Mouse (Mus musculus) CH12.LX (cell line): ENCODE measurements around the gene Olfr97. TPM values are rescaled to one million over a fixed set of nuclear protein-coding genes. Genes with fewer than 3 reads are reported as not detected.

ENCODE experiments used
- DNase-seq: peaks from one replicate; pipeline ENCODE4 v3.0.0-alpha.2; 2013; ENCODE audit errors: extremely low read depth
- H3K27ac ChIP-seq: 2 replicates; pipeline ENCODE4 v1.5.1; 2012; ENCODE audit warnings: low read depth, mild to moderate bottlenecking, control low read depth, moderate library complexity; ENCODE audit not compliant: insufficient read depth
- H3K27me3 ChIP-seq: replicated peaks from 2 replicates; pipeline ENCODE3; 2012; ENCODE audit warnings: inconsistent platforms
- H3K36me3 ChIP-seq, 2 experiments: replicated peaks in 1 of 2; 2 replicates each; pipeline versions ENCODE3 to v1.6.1; 2012; ENCODE audit warnings: inconsistent platforms in 1 of 2, low read length in 1 of 2, mild to moderate bottlenecking in 1 of 2, mixed read lengths in 1 of 2, moderate library complexity in 1 of 2; ENCODE audit not compliant: control insufficient read depth in 1 of 2, insufficient read depth in 1 of 2
- H3K4me1 ChIP-seq, 2 experiments: 2 replicates each; pipeline ENCODE4 v1.6.1; 2012; ENCODE audit warnings: inconsistent platforms in 1 of 2, moderate library complexity in 1 of 2; ENCODE audit not compliant: insufficient read depth in 2 of 2, control insufficient read depth in 1 of 2
- H3K4me2 ChIP-seq: 2 replicates; pipeline ENCODE4 v1.6.1; 2012; ENCODE audit warnings: low read depth, mild to moderate bottlenecking, control low read depth; ENCODE audit not compliant: poor library complexity, insufficient read depth, severe bottlenecking
- H3K4me3 ChIP-seq, 3 experiments: fragments of 150-350 bp in 1 of 3; sonication (generic) in 1 of 3; replicated peaks in 1 of 3; 2 replicates each; pipeline versions ENCODE3 to v1.5.1; 2011 to 2012; ENCODE audit warnings: low read depth in 2 of 3, low read length in 2 of 3, mild to moderate bottlenecking in 2 of 3, moderate library complexity in 2 of 3, control low read depth in 1 of 3, improper control_type of control experiment in 1 of 3, inconsistent platforms in 1 of 3, mixed read lengths in 1 of 3; ENCODE audit not compliant: poor library complexity in 1 of 3
- H3K79me2 ChIP-seq: replicated peaks from 2 replicates; pipeline ENCODE4 v1.6.1; 2012; ENCODE audit warnings: mild to moderate bottlenecking, moderate library complexity; ENCODE audit not compliant: control insufficient read depth, poor library complexity, insufficient read depth, severe bottlenecking; ENCODE audit errors: extremely low read depth
- H3K9ac ChIP-seq: 2 replicates; pipeline ENCODE4 v1.6.1; 2012; ENCODE audit warnings: low read depth, mild to moderate bottlenecking, control low read depth, moderate library complexity; ENCODE audit not compliant: insufficient read depth
- H3K9me3 ChIP-seq: replicated peaks from 2 replicates; pipeline ENCODE3; 2012; ENCODE audit warnings: low read length, inconsistent platforms, mixed read lengths
- CHD2 ChIP-seq: IDR thresholded peaks from 2 replicates; pipeline ENCODE4 v1.6.1; 2011; ENCODE audit warnings: low read length, improper control_type of control experiment
- CTCF ChIP-seq, 2 experiments: IDR thresholded peaks in 1 of 2; conservative IDR thresholded peaks in 1 of 2; 2 replicates each; pipeline ENCODE4 v1.5.1; 2011 to 2012; ENCODE audit warnings: low read depth in 2 of 2, low read length in 2 of 2, improper control_type of control experiment in 1 of 2, inconsistent platforms in 1 of 2, mild to moderate bottlenecking in 1 of 2, moderate library complexity in 1 of 2
- E2F4 ChIP-seq: IDR thresholded peaks from 2 replicates; pipeline ENCODE4 v1.6.1; 2011; ENCODE audit warnings: low read depth, low read length, improper control_type of control experiment; ENCODE audit not compliant: insufficient replicate concordance
- ELF1 ChIP-seq: IDR thresholded peaks from 2 replicates; pipeline ENCODE4 v1.6.1; 2014; ENCODE audit warnings: low read depth, mild to moderate bottlenecking, inconsistent platforms, low read length, improper control_type of control experiment
- EP300 ChIP-seq: IDR thresholded peaks from 2 replicates; pipeline ENCODE4 v1.6.1; 2011; ENCODE audit warnings: low read length, improper control_type of control experiment
- IRF4 ChIP-seq: IDR thresholded peaks from 2 replicates; pipeline ENCODE4 v1.6.1; 2014; ENCODE audit warnings: low read depth, mild to moderate bottlenecking, inconsistent platforms, low read length, improper control_type of control experiment
- JUND ChIP-seq: conservative IDR thresholded peaks from 2 replicates; pipeline ENCODE4 v1.6.1; 2011; ENCODE audit warnings: low read depth, low read length, improper control_type of control experiment
- MAFK ChIP-seq: IDR thresholded peaks from 2 replicates; pipeline ENCODE4 v1.6.1; 2011; ENCODE audit warnings: low read length, improper control_type of control experiment; ENCODE audit not compliant: insufficient replicate concordance
- MAX ChIP-seq: IDR thresholded peaks from 2 replicates; pipeline ENCODE4 v1.6.1; 2011; ENCODE audit warnings: low read length, improper control_type of control experiment
- MEF2A ChIP-seq: IDR thresholded peaks from 2 replicates; pipeline ENCODE4 v1.6.1; 2014; ENCODE audit warnings: low read depth, mild to moderate bottlenecking, inconsistent platforms, low read length, improper control_type of control experiment, borderline replicate concordance
- MXI1 ChIP-seq: IDR thresholded peaks from 2 replicates; pipeline ENCODE4 v1.6.1; 2011; ENCODE audit warnings: mild to moderate bottlenecking, low read depth, low read length, improper control_type of control experiment
- MYC ChIP-seq: IDR thresholded peaks from 2 replicates; pipeline ENCODE4 v1.6.1; 2011; ENCODE audit warnings: low read depth, mild to moderate bottlenecking, improper control_type of control experiment, low read length
- NELFE ChIP-seq: IDR thresholded peaks from 2 replicates; pipeline ENCODE4 v1.6.1; 2011; ENCODE audit warnings: low read depth, low read length, improper control_type of control experiment
- NRF1 ChIP-seq: IDR thresholded peaks from 2 replicates; pipeline ENCODE4 v1.6.1; 2014; ENCODE audit warnings: low read depth, mild to moderate bottlenecking, inconsistent platforms, low read length, improper control_type of control experiment, moderate library complexity
- PAX5 ChIP-seq: IDR thresholded peaks from 2 replicates; pipeline ENCODE4 v1.6.1; 2012; ENCODE audit warnings: low read length, inconsistent platforms, mixed read lengths
- POLR2A ChIP-seq: IDR thresholded peaks from 2 replicates; pipeline ENCODE4 v1.6.1; 2011; ENCODE audit warnings: low read depth, mild to moderate bottlenecking, improper control_type of control experiment, low read length
- POLR2AphosphoS2 ChIP-seq: IDR thresholded peaks from 2 replicates; pipeline ENCODE4 v1.6.1; 2011; ENCODE audit warnings: low read depth, low read length, improper control_type of control experiment
- RAD21 ChIP-seq: IDR thresholded peaks from 2 replicates; pipeline ENCODE4 v1.6.1; 2011; ENCODE audit warnings: low read depth, mild to moderate bottlenecking, low read length, improper control_type of control experiment, moderate library complexity
- RCOR1 ChIP-seq: conservative IDR thresholded peaks from 2 replicates; pipeline ENCODE4 v1.6.1; 2012; ENCODE audit warnings: low read depth, mild to moderate bottlenecking, inconsistent platforms, low read length, improper control_type of control experiment
- SIN3A ChIP-seq: IDR thresholded peaks from 2 replicates; pipeline ENCODE4 v1.6.1; 2012; ENCODE audit warnings: low read length, improper control_type of control experiment, inconsistent platforms
- SMC3 ChIP-seq: IDR thresholded peaks from 2 replicates; pipeline ENCODE4 v1.6.1; 2011; ENCODE audit warnings: low read depth, low read length, improper control_type of control experiment
- TBP ChIP-seq: conservative IDR thresholded peaks from 2 replicates; pipeline ENCODE4 v1.6.1; 2011; ENCODE audit warnings: low read depth, low read length, improper control_type of control experiment
- USF1 ChIP-seq: IDR thresholded peaks from 2 replicates; pipeline ENCODE4 v1.6.1; 2014; ENCODE audit warnings: low read depth, mild to moderate bottlenecking, inconsistent platforms, low read length, improper control_type of control experiment
- ZC3H11A ChIP-seq: IDR thresholded peaks from 2 replicates; pipeline ENCODE4 v1.6.1; 2012; ENCODE audit warnings: low read depth, mild to moderate bottlenecking, inconsistent platforms, low read length, improper control_type of control experiment
- ZKSCAN1 ChIP-seq: IDR thresholded peaks from 2 replicates; pipeline ENCODE4 v1.6.1; 2012; ENCODE audit warnings: low read depth, inconsistent platforms, low read length, improper control_type of control experiment, borderline replicate concordance
- ZNF384 ChIP-seq: IDR thresholded peaks from 2 replicates; pipeline ENCODE4 v1.6.1; 2012; ENCODE audit warnings: low read depth, low read length, improper control_type of control experiment, inconsistent platforms
- dilution Hi-C: fragments of 300-500 bp; cut with MboI; formaldehyde crosslinking; loops from 2 replicates; pipeline ENCODE4 v1.14.3; 2020; ENCODE audit warnings: low sequenced_read_pairs; ENCODE audit not compliant: extremely low pct_unique_long_range_greater_than_20kb, extremely low pct_ligation_motif_present
- in situ Hi-C: fragments of 300-500 bp; cut with MboI; formaldehyde crosslinking; loops from 3 replicates; pipeline ENCODE4 v1.14.3; 2019; ENCODE audit warnings: low sequenced_read_pairs, low pct_ligation_motif_present, low pct_unique_long_range_greater_than_20kb, mixed read lengths
- polyA plus RNA-seq: library from polyadenylated mRNA; unstranded; fragments of >175 nt; gene quantifications from 2 replicates; pipeline ENCODE4 v1.2.1, GENCODE M21; 2012; ENCODE audit warnings: low read depth; ENCODE audit not compliant: insufficient read length
- total RNA-seq, 2 experiments: library from RNA; depleted of rRNA; stranded (reverse); fragments of 300-350 nt in 1 of 2; fragments of >200 nt in 1 of 2; gene quantifications; 2 replicates each; pipeline ENCODE4 v1.2.3; 2012 to 2014

The Olfr97 gene
- total and polyA plus RNA-seq, 3 experiments = not detected

GRCm38 (mm10) chr17:37250544-37250943, 13.4 kb upstream of the Olfr97 start:
- dilution Hi-C loops (no loop called here), in situ Hi-C loops (no loop called here)
- Histone ChIP-seq H3K4me1 (peaks cover 0 to 13% of the 10 kb centered on the region in 2 experiments; a peak in 2 of 4 replicates), H3K79me2 (no peaks in the 10 kb centered on the region), H3K4me2 (no peak overlapping the region), H3K9me3 (no peaks in the 10 kb centered on the region), H3K36me3 (peaks cover 0 to 4% of the 10 kb centered on the region in 2 experiments), H3K27ac (no peak overlapping the region), H3K9ac (no peak overlapping the region), H3K27me3 (no peaks in the 10 kb centered on the region), H3K4me3 (no peak overlapping the region)
- peak; percentile 66 for DNase-seq
- no peak for TF ChIP-seq JUND
- TF ChIP-seq RAD21 = peak; percentile 66
- peak; percentile 69 for TF ChIP-seq SMC3
- TF ChIP-seq POLR2A = no peak
- TF ChIP-seq CTCF (conservative IDR thresholded peaks at IDR 0.05 in 1 of 2, IDR thresholded peaks at IDR 0.05 in 1 of 2; ENCODE audit: low read depth in 2 of 2, low read length in 2 of 2) = peak; percentile 65 to 83
- TF ChIP-seq ZC3H11A = no peak

- H3K79me2 ChIP-seq = no peaks in the 10 kb centered on the region
- H3K4me1 ChIP-seq = peaks cover 0 to 13% of the 10 kb centered on the region in 2 experiments; a peak in 2 of 4 replicates
- H3K4me2 ChIP-seq = no peak overlapping the region
- H3K27ac ChIP-seq = no peak overlapping the region
- no peak overlapping the region for H3K4me3 ChIP-seq
- TF ChIP-seq CTCF (conservative IDR thresholded peaks at IDR 0.05 in 1 of 2, IDR thresholded peaks at IDR 0.05 in 1 of 2; ENCODE audit: low read depth in 2 of 2, low read length in 2 of 2) (no peak), NELFE (no peak), ELF1 (no peak), MYC (no peak), NRF1 (no peak), PAX5 (no peak)
- in situ Hi-C loops = no loop called here
- H3K36me3 ChIP-seq = peaks cover 0 to 4% of the 10 kb centered on the region in 2 experiments
- H3K27me3 ChIP-seq = no peaks in the 10 kb centered on the region
- no peaks in the 10 kb centered on the region for H3K9me3 ChIP-seq
- no peak overlapping the region for H3K9ac ChIP-seq
- dilution Hi-C loops = no loop called here
- no peak for DNase-seq
These were observed 12.3 kb upstream of the Olfr97 start for GRCm38 (mm10) chr17:37249460-37249859.

- Histone ChIP-seq H3K4me1 (peaks cover 0 to 13% of the 10 kb centered on the region in 2 experiments; a peak in 2 of 4 replicates), H3K36me3 (peaks cover 0 to 4% of the 10 kb centered on the region in 2 experiments), H3K27ac (no peak overlapping the region), H3K27me3 (no peaks in the 10 kb centered on the region), H3K4me2 (peak overlapping the region; percentile 80), H3K4me3 (peak overlapping the region; percentile 58 to 65 (median 59)), H3K79me2 (no peaks in the 10 kb centered on the region), H3K9me3 (peaks cover 2% of the 10 kb centered on the region), H3K9ac (peak overlapping the region; percentile 88)
- dilution Hi-C loops (no loop called here), in situ Hi-C loops (no loop called here)
- DNase-seq = peak; percentile 95
- TF ChIP-seq TBP = peak; percentile 92
- TF ChIP-seq SIN3A = no peak
- TF ChIP-seq EP300 = no peak
- TF ChIP-seq ELF1 = peak; percentile 42; the same call in 1 of the 2 replicates
- TF ChIP-seq MAFK = no peak
- no peak for TF ChIP-seq MAX
- TF ChIP-seq CHD2 = peak; percentile 98
- peak; percentile 55; the same call in 1 of the 2 replicates for TF ChIP-seq NELFE
- TF ChIP-seq MYC = no peak
- no peak for TF ChIP-seq ZC3H11A
- no peak for TF ChIP-seq ZKSCAN1
- no peak for TF ChIP-seq RCOR1
- no peak for TF ChIP-seq POLR2AphosphoS2
- TF ChIP-seq MXI1 = no peak
- peak; percentile 64 for TF ChIP-seq RAD21
- TF ChIP-seq MEF2A = peak; percentile 31; the same call in 1 of the 2 replicates
- peak; percentile 81 for TF ChIP-seq IRF4
- no peak for TF ChIP-seq E2F4
- peak in 1 of 2 experiments; percentile 69; a peak in 2 of 4 replicates for TF ChIP-seq CTCF (conservative IDR thresholded peaks at IDR 0.05 in 1 of 2, IDR thresholded peaks at IDR 0.05 in 1 of 2; ENCODE audit: low read depth in 2 of 2, low read length in 2 of 2)
- no peak for TF ChIP-seq USF1
- TF ChIP-seq JUND = no peak
- no peak for TF ChIP-seq ZNF384
These were observed 9.6 kb upstream of the Olfr97 start for GRCm38 (mm10) chr17:37246715-37247114.
